Mouse (Mus musculus) thymus, postnatal 14 days (tissue): Measurements from ENCODE around the gene Mtrf1l.
A peak's percentile ranks its signal among the peaks of the same experiment; 100 is the strongest.

Experiments used
- DNase-seq: peaks from one replicate; pipeline ENCODE4 v3.0.0; 2021

Mtrf1l gene

GRCm38 (mm10) chr10:5823740-5824491 is at the start of gene Mtrf1l:
Gene Mtrf1l, minus strand, starts transcription at chr10:5823910.
- peak; percentile 98 for DNase-seq

GRCm38 (mm10) chr10:5871081-5871480 is 47.4 kb upstream of the Mtrf1l start:
- DNase-seq = no peak

- DNase-seq = no peak
Observed at GRCm38 (mm10) chr10:5867981-5868552, 44.4 kb upstream of the Mtrf1l start.

GRCm38 (mm10) chr10:5865996-5866395 is 42.3 kb upstream of the Mtrf1l start:
- no peak for DNase-seq

GRCm38 (mm10) chr10:5862669-5863068 is 39.0 kb upstream of the Mtrf1l start:
- no peak for DNase-seq

GRCm38 (mm10) chr10:5860849-5861248 is 37.1 kb upstream of the Mtrf1l start:
- DNase-seq = no peak

- DNase-seq = peak; percentile 42
Observed at GRCm38 (mm10) chr10:5859729-5860128, 36.0 kb upstream of the Mtrf1l start.

GRCm38 (mm10) chr10:5857996-5858549 is 34.4 kb upstream of the Mtrf1l start:
- no peak for DNase-seq

- no peak for DNase-seq
Observed at GRCm38 (mm10) chr10:5853290-5853868, 29.7 kb upstream of the Mtrf1l start.

GRCm38 (mm10) chr10:5846939-5847338 is 23.2 kb upstream of the Mtrf1l start:
- no peak for DNase-seq

- DNase-seq = peak; percentile 74
Observed at GRCm38 (mm10) chr10:5841369-5841768, 17.7 kb upstream of the Mtrf1l start.

GRCm38 (mm10) chr10:5826336-5827025 is 2.8 kb upstream of the Mtrf1l start:
- DNase-seq = no peak

- peak; percentile 59 for DNase-seq
Observed at GRCm38 (mm10) chr10:5824779-5825178, 1.1 kb upstream of the Mtrf1l start.

GRCm38 (mm10) chr10:5823291-5823739 is 395 bp downstream of the Mtrf1l start:
- DNase-seq = no peak

- DNase-seq = no peak
Observed at GRCm38 (mm10) chr10:5818772-5819171, 4.9 kb downstream of the Mtrf1l start.

GRCm38 (mm10) chr10:5815968-5816367 is 7.7 kb downstream of the Mtrf1l start:
- DNase-seq = no peak

GRCm38 (mm10) chr10:5813724-5814123 is 10.0 kb downstream of the Mtrf1l start:
- no peak for DNase-seq

GRCm38 (mm10) chr10:5807683-5808082 is 16.0 kb downstream of the Mtrf1l start:
- DNase-seq = no peak

GRCm38 (mm10) chr10:5806996-5807395 is 16.7 kb downstream of the Mtrf1l start:
- DNase-seq = no peak

- DNase-seq = peak; percentile 25
Observed at GRCm38 (mm10) chr10:5806416-5806815, 17.3 kb downstream of the Mtrf1l start.

GRCm38 (mm10) chr10:5805731-5806307 is 17.9 kb downstream of the Mtrf1l start:
- peak; percentile 98 for DNase-seq

- DNase-seq = peak; percentile 98
Observed at GRCm38 (mm10) chr10:5805243-5805730, 18.4 kb downstream of the Mtrf1l start, which contains the start of gene Fbxo5. Gene Fbxo5, minus strand, starts transcription at chr10:5805600.
